Mouse (Mus musculus) erythroblast, embryonic 14.5 days (primary cell): ENCODE data around the gene Agpat1.

Experiments
- GATA1 ChIP-seq: IDR thresholded peaks from 2 replicates; pipeline ENCODE4 v1.6.1; 2012; ENCODE audit warnings: low read length, inconsistent platforms, mixed read lengths
- TAL1 ChIP-seq: IDR thresholded peaks from 3 replicates; pipeline ENCODE4 v1.6.1; 2012; ENCODE audit warnings: low read length, inconsistent platforms, mixed read lengths

DNA sequence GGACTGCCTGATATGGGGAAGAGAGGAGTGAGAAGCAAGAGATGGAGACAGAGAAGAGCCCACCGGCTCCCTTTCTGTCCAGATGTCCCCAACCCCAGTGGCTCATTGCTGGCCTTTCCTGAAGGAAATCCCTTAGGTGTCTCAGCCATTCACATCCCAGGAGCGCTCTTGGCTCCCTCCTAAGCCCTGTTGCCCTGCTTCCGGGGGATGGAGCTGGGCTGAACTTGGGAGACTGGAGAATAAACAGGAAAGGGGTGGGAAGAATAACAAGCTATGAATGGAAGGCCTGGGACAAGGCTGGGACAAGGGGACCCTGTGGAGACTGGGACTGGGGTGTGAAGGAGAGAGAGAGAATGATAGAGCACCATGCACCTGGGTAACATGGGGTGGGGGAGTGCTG, 39.3 kb upstream of the Agpat1 start:
- no peak for TF ChIP-seq GATA1
- TF ChIP-seq TAL1 = no peak
